Mouse (Mus musculus) cortical plate, adult 2 months (tissue): Measurements from ENCODE around the gene Kif24.

Experiments
- CTCF ChIP-seq: fragments of 200-500 bp; IDR thresholded peaks from 2 replicates; pipeline ENCODE4 v1.5.1; 2011; ENCODE audit warnings: mild to moderate bottlenecking, control low read depth, low read length; ENCODE audit not compliant: insufficient read depth; ENCODE audit errors: extremely low read depth
- POLR2A ChIP-seq: fragments of 200-500 bp; IDR thresholded peaks from 2 replicates; pipeline ENCODE4 v1.6.1; 2011; ENCODE audit warnings: mild to moderate bottlenecking, low read length, control low read depth; ENCODE audit not compliant: insufficient read depth; ENCODE audit errors: extremely low read depth

- TF ChIP-seq POLR2A (no peak), CTCF (no peak)
Measured at GRCm38 (mm10) chr4:41352758-41353157, 111.9 kb downstream of the Kif24 start.
